Mouse (Mus musculus) hindlimb bud, embryonic 11.5 days (tissue): Measurements from ENCODE around the gene Ddx58.

ENCODE experiments used
- DNase-seq: peaks from one replicate; pipeline ENCODE4 v3.0.0-alpha.2; 2012; ENCODE audit warnings: low read depth, low spot score; ENCODE audit errors: extremely low spot score

Gene Ddx58

DNA sequence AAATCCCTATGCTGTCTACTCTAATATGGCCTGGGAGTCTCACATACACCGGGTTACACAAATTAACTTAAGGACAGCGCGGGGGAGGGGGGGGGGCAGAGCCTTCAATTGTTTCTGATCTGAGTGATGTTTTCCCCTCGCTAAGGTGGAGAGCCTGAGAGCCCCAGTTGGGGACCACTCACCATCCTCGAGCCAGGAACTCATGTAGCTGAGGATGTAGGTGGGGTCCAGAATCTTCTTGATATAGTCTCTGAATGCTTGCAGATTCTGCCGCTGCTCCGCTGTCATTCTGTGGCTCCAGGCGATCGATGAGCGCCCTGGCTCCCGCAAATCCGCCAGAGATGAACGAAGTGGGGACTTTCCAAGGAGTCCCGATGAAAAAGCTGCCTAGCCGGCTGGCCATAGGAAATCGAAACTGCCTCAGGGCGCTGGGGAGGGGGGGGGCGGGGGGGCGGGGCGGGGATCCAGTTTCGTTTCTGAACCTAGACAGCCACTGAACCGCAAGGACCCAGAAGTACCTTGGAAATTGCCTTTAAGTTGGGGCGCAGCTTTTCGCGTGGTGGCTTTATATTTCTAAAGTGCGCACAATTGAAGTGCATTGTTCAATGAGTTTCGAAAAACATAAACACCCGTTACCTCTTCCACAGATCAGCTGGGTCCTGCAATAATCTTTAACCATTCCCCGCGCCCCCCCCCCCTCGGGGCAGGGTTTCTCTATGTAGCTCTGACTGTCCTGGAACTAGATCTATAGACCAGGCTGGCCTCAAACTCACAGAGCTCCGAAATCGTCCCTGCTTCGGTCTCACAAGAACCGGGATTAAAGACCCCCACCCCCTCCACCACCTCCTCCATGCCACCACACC, at the start of gene Ddx58:
Ddx58 (minus strand) TSS at position 420 of the 863 bp plus-strand sequence.
- no peak for DNase-seq

DNA sequence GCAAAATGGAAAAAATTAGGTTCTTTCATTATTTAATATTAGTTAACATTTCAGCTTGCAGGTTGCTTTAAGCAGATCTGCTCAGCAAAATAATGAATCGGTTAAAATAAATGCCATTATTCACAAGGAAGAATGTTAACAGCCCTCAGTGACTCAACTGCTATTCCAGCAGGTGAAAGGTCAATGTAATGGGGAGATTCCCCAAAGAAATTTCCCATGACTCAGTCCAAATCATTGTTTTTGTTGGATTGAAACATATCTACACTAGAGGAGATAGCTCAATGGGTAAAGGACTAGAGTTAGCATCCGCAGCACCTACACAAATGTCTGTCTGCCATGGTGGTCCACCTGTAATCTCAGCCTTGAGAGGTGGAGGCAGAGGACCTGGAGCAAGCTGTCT, 49.4 kb upstream of the Ddx58 start:
- no peak for DNase-seq

DNA sequence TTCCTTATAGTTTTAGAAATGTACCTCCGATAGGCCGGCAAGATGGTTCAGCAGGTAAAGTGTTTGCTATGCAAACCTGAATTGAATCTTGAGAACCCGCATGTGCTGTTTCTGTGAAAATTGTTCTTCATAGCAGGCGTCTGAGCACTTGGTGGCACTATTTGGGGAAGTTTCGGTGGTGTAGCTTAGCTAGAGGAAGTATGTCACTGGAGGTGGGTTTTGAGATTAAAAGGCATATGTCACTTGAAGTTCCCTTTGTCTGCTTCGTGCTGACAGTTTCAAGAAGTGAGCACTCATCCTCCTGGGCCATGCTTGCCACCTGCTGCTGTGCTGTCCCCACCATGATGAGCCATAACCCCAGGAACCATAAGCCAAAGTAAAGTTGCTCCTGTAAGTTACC, 47.8 kb upstream of the Ddx58 start:
- no peak for DNase-seq

DNA sequence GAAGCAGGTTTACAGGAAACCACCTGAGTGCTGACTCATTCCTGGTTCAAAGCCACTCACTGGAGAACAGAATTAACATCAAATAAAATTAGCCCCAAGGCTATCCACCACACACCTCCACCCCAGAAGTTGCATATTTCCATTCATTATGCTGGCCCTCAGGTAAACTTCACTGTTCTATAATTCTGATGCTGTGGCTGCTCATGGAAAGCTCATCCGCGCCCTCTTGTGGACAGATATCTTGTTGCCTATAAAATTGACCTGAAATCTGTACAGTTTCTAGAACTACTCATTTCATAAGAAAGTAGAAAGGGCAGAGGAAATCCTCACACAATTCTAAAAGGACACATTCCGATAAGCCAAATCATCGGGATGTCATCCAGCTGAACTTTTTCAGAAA, 46.0 kb upstream of the Ddx58 start:
- DNase-seq: no peak

DNA sequence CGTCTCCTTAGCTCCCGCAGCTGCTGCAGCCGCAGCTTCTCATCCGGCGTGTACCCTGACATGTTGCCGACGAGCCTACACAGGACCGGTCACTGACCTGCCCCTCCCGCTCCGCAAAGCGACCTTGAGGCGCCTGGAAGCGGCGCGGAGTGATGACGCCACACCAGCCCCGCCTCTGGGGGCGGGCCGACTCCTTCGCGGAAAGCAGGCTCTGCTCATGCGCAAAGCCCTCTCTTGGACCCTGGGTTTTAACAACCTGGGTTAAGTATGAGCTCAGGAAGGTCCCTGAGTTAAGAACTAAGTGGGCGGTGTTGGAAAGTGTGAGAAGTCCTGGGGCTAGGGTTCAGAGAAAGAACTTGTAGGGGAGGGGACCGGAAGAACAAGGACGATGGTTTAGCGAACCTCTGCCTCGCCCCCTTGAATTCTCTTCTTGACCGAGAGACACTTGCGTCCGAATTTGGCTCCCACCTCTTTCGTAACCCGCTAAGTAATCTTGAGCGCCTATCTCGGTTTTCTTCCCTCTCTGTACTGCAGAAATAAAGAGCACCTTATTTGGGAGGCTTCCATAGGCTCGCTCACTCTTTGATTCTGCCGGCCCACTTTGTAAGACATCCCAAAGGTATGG, 39.8 kb upstream of the Ddx58 start, which contains the start of gene Ndufb6:
Ndufb6 (minus strand) TSS at position 146 of the 625 bp plus-strand sequence.
- DNase-seq: peak; percentile 94

DNA sequence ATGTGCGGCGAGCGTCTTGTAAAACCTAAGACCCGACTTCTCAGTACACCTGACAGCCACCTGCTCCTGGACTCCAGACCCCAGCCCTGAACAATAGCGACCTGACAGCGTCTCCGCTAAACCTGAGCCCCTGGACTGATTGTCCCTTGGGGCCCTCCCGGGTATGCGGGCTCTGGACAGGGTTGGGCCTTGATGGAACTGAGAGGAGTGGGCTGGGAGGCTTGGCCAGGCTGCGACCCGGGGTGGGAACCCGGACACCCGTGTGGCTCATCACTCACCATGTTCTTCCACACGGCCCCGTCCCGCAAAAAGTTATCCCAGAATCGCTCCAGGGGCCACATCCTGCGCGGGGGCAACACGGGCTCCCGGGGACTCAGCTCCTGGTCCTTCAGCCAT, 39.2 kb upstream of the Ddx58 start:
- DNase-seq: no peak

DNA sequence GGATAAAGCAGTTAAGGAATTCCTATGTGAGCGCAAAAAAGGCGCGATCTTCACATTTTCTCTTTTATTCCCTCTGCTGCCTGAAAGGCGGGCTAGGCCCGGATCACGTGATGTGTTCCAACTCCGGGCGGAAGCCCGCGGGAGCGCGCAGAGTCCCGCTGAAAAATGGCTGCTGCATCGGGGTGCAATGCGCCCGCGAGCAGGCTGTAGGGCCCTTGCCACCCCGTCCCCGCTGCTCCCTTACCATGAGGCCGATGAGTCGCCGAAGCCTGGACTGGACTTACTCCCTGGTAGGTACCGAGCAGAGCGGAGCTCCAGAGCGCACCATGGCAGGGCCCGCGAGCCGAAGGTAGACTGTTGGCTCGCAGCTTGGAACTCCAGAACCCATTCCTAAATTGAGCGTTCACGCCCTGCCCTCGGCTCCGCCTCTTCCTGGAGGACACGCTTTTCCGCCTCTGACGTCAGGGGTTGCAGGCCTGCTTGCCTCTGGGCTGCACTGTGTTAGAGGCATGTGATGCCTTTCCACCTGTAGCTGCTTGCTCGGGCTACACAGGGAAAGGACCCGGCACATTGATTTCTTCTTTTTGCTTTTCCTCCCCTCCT, 29.9 kb upstream of the Ddx58 start, which contains the start of the genes Smim27 and Topors:
Smim27 (plus strand) TSS at position 150 of the 603 bp plus-strand sequence.
Topors (minus strand) TSS at position 421 of the 603 bp plus-strand sequence.
- DNase-seq: peak; percentile 96

DNA sequence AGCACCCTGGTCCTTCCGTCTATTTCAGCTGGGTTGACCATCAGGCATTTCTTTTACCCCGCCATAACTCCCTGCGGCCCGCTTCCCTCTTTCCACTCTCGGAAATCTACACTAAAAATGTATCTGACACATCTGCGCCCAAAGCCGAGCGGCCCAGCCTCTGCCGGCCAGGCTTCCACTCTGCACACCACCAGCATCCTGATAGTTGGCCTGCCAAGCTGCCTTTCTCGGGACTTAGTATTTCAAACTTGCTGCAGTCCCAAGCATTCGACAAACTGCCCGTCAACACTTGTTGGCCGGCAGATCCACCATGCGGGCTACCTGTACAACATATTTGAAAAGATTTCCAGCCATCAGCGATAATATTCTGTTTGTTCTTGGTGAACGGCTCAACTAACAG, 29.2 kb upstream of the Ddx58 start:
- DNase-seq: no peak

DNA sequence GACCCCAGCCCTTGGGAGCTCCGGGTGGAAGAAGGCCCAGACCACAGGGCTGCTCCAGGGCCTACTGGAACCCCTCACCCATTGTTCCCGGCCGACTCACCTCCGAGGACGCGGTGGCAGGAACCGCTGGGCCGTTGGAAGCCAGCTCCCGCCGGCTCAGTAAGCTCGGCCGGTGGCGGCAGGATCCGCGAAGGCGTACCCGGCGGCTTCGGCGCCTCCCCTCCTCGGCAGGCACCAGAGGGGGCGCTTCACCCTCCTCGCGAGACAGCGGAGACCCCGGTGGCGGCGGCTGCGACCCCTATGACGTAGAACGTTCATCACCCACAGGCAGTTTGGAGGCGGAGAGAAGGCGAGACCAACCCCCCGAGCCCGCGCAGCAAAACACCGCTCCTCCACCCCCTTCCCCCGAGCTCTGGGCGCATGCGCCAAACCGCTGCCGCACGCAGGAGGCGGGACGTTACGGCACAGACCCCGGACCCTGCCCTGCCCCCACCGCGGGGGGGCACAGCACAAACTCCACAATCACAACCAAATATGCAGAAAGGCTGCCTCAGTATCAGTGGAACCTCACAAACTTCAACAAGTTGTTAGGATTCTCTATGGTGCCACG, 28.7 kb upstream of the Ddx58 start:
- peak; percentile 68 for DNase-seq

DNA sequence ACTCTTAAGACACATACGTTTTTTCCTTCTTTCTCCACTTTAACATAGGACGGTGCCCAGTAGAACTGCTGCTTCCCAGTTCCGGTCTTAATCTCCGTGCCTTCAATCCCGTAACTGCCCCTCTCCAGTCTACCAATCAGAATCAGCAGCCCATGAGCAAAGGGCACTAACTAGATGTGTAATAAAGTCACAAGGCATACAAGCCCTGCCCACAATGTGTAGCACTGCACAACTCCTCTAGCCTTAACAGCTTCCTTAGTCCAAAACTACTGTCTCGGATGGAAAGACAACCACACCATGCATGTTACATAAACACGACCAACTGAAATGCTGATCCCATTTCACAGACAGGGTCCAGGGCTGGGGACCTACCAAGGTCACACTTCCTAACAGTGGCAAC, 28.1 kb upstream of the Ddx58 start:
- DNase-seq: no peak

DNA sequence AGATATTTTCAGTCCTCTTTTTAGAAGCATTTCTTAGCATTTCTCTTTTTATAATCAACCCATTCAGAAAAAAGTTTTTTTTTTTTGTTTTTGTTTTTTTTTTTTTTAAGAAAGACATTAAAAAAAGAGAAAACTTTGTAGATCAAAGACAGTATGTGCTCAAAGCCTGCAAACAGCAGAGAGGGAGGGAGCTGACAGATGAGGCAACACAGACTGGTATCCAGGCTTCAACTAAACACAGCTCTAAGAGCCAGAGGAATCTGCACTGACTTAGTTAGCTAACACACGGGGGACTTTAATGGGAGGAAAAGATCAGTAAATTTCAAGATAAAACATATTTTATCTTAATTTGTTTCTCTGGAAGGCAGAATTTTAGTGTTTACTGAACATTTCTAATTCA, 24.7 kb upstream of the Ddx58 start:
- DNase-seq: no peak

DNA sequence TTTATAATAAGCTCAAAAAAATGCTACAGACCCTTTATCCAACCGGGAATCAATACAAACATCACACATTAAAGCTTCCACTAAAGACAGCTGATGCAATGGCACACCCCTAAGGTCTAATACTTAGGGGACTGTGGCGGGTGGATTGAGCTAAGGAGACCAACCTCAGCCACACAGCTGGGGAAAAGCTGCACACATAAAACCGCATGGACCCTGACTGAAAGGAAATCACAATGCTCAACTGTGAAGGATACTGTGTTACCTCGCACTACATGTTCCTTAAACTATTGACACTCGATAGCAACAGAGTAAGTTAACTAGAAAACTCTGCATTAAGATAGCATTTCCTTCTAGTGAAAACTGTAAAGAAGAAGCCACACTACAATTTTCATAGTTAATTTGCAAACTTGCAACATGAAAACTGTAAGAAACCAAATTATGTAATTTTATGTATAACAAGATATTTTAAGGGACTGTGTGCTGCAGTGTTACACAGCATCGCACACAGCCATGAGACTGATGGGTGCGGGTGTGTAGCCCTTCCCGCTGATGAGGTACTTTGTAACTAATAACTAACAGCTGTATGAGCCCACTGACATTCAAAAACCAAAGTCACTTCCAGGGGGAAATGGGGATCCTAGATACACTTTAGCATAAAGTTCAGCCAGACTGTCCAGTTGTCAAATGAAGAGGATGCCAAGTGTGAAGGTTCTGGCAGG, 14.9 kb upstream of the Ddx58 start:
- no peak for DNase-seq

DNA sequence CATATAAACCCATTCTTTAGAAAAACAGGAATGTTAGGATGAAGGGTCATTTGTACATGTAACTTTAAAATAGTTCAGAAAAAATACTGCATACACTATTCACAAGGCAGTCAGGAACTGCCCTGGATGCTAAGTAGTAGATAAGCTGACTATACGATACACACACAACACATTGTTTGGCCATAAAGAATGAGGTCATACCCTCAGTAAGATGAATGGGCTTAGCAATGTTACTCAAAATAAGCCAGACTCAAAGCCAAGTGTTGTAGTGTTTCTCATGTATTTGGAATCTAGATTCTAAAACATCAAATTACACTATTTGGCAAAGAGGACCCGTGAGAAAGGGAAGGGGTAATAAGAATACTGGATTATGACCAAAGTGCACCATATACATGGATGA, 14.1 kb upstream of the Ddx58 start:
- DNase-seq: no peak

DNA sequence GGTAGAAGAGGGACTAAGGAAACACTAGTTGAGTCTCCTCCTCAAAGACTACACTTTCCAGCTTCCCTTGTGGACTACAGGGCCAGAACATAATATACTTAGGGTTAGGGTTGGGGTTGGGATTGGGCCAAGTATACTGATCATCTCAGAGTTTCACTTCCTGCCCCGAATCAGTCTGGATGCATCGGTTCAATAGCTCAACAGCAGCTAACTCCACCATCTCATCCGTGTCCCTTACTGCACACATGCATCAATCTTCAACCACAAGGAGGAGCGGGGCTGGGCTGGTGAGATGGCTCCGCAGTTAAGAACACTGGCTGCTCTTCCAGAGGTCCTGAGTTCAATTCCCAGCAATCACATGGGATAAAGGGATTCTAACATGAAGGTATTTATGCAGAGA, 11.4 kb upstream of the Ddx58 start:
- DNase-seq: no peak

DNA sequence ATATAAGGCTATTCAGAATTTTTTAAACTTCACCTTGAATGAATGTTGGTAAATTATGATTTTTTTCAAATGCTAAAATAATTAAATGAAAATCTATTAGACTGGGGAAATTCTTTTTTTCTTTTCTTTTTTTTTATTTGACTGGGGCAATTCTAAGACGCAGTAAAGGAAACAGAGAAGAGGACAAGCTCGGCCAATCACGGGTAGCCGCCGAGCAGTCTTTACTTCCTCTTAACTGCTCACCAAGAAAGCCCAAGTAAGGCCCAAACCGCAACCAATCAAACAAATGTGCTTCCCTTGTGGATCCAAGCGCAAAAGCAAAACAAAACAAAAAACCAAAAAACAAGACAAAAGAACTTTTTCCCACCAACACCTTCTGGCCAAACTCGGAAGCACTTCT, 4.4 kb upstream of the Ddx58 start:
- DNase-seq: no peak

DNA sequence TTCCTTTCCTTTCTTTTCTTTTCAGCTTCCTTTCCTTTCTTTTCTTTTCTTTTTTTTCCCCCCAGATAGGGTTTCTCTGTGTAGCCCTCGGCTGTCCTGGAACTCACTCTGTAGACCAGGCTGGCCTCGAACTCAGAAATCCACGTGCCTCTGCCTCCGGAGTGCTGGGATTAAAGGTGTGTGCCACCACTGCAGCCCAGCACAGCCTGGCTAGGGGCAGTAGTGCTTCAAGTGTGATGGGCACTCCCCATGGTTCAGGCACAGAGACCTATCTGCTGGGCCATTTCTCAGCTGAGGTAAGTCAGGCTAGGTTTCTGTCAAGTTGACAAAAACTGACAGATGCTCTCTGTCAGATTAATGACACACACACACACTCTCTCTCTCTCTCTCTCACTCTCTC, 3.4 kb upstream of the Ddx58 start:
- no peak for DNase-seq

DNA sequence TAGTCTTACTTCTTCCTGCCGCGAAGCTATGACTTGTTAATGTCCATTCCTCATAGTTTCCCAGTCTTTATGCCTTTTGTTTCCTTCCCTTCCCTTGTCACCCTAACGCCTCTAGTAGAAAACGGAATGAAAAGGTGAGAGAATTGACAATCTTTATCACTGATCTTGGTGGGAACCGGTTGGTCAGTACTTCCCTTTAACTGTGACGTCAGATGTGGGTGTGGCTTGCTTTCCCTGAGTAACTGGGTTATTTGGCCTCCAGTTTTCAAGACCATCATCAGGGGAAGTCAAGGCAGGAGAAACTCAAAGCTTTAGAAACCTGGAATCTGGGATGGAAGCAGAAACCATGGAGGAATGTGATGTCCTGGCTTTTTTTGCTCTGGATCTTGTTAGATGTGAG, 2.3 kb upstream of the Ddx58 start:
- no peak for DNase-seq

DNA sequence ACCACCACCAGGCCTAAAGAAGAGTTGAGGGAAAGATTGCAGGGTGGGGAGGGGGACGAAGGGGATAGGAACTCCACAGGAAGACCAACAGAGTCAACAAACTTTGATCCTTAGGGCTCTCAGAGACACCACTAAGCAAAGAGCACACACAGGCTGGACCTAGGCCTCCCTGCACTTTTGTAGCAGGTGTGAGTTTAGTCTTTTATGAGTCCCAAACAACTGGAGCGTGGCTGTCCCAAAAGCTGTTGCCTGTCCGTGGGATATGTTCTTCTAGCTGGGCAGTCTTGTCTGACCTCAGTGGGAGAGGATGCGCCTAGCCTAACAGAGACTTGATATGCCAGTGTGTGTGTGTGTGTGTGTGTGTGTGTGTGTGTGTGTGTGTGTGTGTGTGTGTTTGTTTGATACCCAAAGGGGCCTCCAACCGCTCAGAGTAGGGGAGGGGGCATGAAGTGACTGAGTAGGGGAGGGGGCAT, 680 bp upstream of the Ddx58 start:
- DNase-seq: no peak

DNA sequence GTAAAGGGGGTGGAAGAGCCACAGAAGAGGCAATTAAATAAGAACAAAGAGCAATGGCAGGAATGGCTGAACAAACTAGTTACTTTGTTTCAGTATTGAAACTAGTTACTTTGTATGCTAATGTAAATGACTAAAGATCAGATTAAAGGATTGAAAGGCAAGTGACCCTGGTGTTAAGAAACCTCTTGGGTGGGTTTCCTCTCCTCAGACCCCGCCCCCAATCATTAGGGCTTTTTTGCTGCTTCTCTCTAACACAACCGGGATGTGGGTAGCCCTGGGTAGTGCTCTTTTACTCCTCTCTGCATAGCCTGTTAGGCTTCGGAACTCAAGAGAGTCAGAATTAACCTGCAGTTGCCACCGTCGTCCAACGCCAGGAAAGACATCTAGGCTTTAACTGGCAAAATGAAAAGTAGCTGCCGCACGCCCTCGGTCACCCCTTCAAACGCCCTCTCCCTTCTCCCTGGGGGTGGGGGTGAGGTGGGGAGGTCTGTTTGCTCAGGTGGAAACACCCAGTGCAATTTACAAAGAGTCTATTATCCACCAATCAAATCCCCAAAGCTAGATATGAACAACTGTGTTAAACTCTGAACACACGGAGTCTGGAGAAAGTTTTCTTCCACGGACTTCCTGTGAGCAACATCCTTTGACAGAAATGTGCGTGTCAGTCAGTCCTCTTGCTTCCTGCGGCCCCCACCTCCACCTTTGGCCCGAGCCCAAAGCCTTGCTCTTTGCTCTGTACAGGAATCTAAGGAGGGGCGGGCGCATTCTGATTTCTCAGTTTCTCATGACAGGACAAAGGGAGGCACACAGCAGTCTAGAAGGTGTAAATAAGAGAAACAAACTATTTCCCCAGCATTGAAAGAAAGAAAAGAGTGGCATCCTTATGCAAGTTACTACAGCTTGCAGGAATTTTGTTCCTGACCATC, 882 bp downstream of the Ddx58 start:
- no peak for DNase-seq

DNA sequence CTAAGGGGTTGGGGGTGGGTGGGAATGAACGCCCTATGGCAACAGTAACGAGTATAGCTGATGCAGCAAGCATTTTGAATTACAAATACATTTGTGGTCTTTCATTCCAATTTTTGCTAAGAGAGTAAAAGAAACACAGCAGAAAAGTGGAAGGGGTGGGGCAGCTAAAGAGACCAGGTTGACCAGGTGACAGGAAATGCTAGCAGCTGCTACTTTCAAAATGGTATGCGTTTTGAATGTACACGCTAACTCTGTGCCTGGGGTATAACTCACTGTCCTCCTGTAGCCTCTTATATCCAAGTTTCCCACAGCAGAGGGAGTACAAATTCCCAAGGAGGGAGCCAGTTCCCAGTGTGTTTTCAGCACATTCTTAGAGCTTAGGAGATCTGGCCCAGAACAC, 2.8 kb downstream of the Ddx58 start:
- DNase-seq: no peak
